Mouse (Mus musculus) heart, postnatal 0 days (tissue): ENCODE measurements around the gene Frem3. TPM values are rescaled to one million over a fixed set of nuclear protein-coding genes. Genes with fewer than 3 reads are reported as not detected.
"Not testable (repeated sequence)": the region's sequence is repeated elsewhere in the genome, so short reads cannot be mapped to it uniquely, and the experiment has no call there.

Source experiments
- ATAC-seq: fragments of 200-750 bp; cut with Nextera tagmentation; 2 replicates; pipeline ENCODE4 v1.8.0; 2017; ENCODE audit warnings: low read depth, moderate number of reproducible peaks, moderate library complexity; ENCODE audit not compliant: insufficient read depth
- DNase-seq: peaks from one replicate; pipeline ENCODE4 v3.0.0-alpha.2; 2016; ENCODE audit warnings: low spot score
- H3K27ac ChIP-seq: fragments of 300-500 bp; sonication (generic); 2 replicates; pipeline ENCODE4 v1.5.1; 2014; ENCODE audit warnings: low read depth, mild to moderate bottlenecking
- H3K27me3 ChIP-seq: fragments of 300-500 bp; sonication (generic); 2 replicates; pipeline ENCODE4 v1.6.1; 2014; ENCODE audit warnings: low read length, mixed read lengths; ENCODE audit not compliant: control insufficient read depth, insufficient read depth
- H3K36me3 ChIP-seq: fragments of 300-500 bp; sonication (generic); replicated peaks from 2 replicates; pipeline ENCODE4 v1.6.1; 2014; ENCODE audit warnings: low read length, mixed read lengths; ENCODE audit not compliant: control insufficient read depth, insufficient read depth
- H3K4me1 ChIP-seq: fragments of 300-500 bp; sonication (generic); 2 replicates; pipeline ENCODE4 v1.6.1; 2014; ENCODE audit warnings: antibody characterized with exemption; ENCODE audit not compliant: control insufficient read depth, insufficient read depth
- H3K4me2 ChIP-seq: fragments of 300-500 bp; sonication (generic); 2 replicates; pipeline ENCODE4 v1.6.1; 2014; ENCODE audit warnings: low read depth, mild to moderate bottlenecking, low read length, moderate library complexity
- H3K4me3 ChIP-seq: fragments of 300-500 bp; sonication (generic); 2 replicates; pipeline ENCODE4 v1.5.1; 2014; ENCODE audit warnings: low read depth, low read length
- H3K9ac ChIP-seq: fragments of 300-500 bp; sonication (generic); replicated peaks from 2 replicates; pipeline ENCODE4 v1.6.1; 2014; ENCODE audit warnings: low read depth, low read length, mixed read lengths
- H3K9me3 ChIP-seq: fragments of 300-500 bp; sonication (generic); replicated peaks from 2 replicates; pipeline ENCODE4 v1.6.1; 2016; ENCODE audit warnings: low read length; ENCODE audit not compliant: control insufficient read depth
- CTCF ChIP-seq: IDR thresholded peaks from 2 replicates; pipeline ENCODE4 v1.5.1; 2016; ENCODE audit warnings: antibody characterized with exemption, control low read depth, low read depth
- EP300 ChIP-seq: IDR thresholded peaks from 2 replicates; pipeline ENCODE4 v1.6.1; 2016; ENCODE audit warnings: antibody characterized with exemption, low read depth
- WGBS: fragments of 180-500 bp; shearing (Covaris S2); extraction: QIAGEN DNeasy Blood & Tissue Kit; methylation state at CpG from one replicate; pipeline ENCODE4 v1.1.7; 2014; 5-methylcytosine and 5-hydroxymethylcytosine counted together
- polyA plus RNA-seq: library from polyadenylated mRNA; unstranded; fragments of >200 nt; fragmentation: Nextera tagmentation; extraction: Ambion mirVana; gene quantifications from 2 replicates; pipeline ENCODE4 v1.2.1, GENCODE M21; 2015
- total RNA-seq: library from RNA; depleted of rRNA; stranded (reverse); fragments of >200 nt; gene quantifications from 2 replicates; pipeline ENCODE4 v1.2.3, GENCODE M21; 2014; ENCODE audit warnings: low replicate concordance

Gene Frem3
- total and polyA plus RNA-seq, 2 experiments from 2014 or later: 0.07 to 0.15 TPM

DNA sequence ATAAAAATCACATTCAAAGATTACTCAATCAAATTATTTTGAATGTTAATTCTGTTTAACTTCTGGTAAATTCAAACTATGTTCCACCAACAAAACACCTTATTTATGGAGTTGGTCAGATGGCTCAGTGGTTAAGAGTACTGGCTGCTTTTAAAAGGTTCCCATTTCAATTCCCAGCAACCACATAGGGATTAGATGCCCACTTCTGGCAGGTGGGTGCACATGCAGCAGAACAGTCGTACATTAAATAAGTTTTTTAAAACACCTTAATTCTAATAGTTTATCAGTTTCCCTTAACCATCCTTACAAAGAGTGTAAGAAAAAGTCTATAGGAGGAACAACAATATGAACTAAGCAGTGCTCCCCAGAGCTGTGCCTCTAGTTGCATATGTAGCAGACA is 103.6 kb downstream of the Frem3 start:
- H3K4me3 ChIP-seq: no peak overlapping the region
- DNase-seq (no peak), ATAC-seq (no peak)
- no peak overlapping the region for H3K4me2 ChIP-seq
- peaks cover 64% of the 10 kb centered on the region for H3K36me3 ChIP-seq
- no peak overlapping the region for H3K27ac ChIP-seq
- no peaks in the 10 kb centered on the region for H3K4me1 ChIP-seq
- TF ChIP-seq CTCF: no peak
- no peak for TF ChIP-seq EP300
- H3K9ac ChIP-seq: no peak overlapping the region
- no peaks in the 10 kb centered on the region for H3K9me3 ChIP-seq
- no peaks in the 10 kb centered on the region for H3K27me3 ChIP-seq
- WGBS: 87% methylated on average over 1 of the region's 1 CpGs

DNA sequence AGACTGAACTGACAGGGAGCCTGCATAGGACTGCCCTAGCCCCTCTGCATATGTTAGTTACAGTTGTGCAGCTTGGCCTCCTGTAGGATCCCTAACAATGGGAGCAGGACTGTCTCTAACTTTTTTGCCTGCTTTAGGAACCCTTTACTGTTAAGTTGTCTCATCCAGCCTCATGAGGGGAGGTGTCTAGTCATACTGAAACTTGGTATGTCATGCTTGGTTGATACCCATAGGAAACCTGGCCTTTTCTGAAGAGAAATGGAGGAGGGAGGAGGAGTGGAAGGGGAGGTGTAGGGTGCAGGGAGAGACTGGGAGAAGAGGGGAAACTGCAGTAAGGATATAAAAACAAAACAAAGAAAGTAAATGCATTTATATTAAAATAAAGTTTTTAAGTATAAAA is 121.4 kb downstream of the Frem3 start:
- DNase-seq (no peak), ATAC-seq (no peak)
- Histone ChIP-seq H3K9me3 (no peaks in the 10 kb centered on the region), H3K27ac (no peak overlapping the region), H3K36me3 (peaks cover 57% of the 10 kb centered on the region), H3K27me3 (no peaks in the 10 kb centered on the region), H3K4me1 (peaks cover under 1% of the 10 kb centered on the region; the same call in 1 of the 2 replicates), H3K4me3 (no peak overlapping the region), H3K4me2 (no peak overlapping the region), H3K9ac (no peak overlapping the region)
- TF ChIP-seq EP300 (no peak), CTCF (no peak)

GRCm38 (mm10) chr8:80738046-80738387 is 127.1 kb downstream of the Frem3 start:
- Histone ChIP-seq H3K9ac (peak overlapping the region; percentile 92), H3K27ac (peak overlapping the region; percentile 99), H3K4me2 (peak overlapping the region; percentile 98), H3K36me3 (peaks cover 21% of the 10 kb centered on the region), H3K9me3 (no peaks in the 10 kb centered on the region), H3K4me3 (peak overlapping the region; percentile 97), H3K27me3 (no peaks in the 10 kb centered on the region), H3K4me1 (peaks cover 10% of the 10 kb centered on the region)
- ATAC-seq (no peak), DNase-seq (no peak)
- no peak for TF ChIP-seq EP300
- TF ChIP-seq CTCF: no peak
- 0% methylated on average over 5 of the region's 5 CpGs for WGBS

DNA sequence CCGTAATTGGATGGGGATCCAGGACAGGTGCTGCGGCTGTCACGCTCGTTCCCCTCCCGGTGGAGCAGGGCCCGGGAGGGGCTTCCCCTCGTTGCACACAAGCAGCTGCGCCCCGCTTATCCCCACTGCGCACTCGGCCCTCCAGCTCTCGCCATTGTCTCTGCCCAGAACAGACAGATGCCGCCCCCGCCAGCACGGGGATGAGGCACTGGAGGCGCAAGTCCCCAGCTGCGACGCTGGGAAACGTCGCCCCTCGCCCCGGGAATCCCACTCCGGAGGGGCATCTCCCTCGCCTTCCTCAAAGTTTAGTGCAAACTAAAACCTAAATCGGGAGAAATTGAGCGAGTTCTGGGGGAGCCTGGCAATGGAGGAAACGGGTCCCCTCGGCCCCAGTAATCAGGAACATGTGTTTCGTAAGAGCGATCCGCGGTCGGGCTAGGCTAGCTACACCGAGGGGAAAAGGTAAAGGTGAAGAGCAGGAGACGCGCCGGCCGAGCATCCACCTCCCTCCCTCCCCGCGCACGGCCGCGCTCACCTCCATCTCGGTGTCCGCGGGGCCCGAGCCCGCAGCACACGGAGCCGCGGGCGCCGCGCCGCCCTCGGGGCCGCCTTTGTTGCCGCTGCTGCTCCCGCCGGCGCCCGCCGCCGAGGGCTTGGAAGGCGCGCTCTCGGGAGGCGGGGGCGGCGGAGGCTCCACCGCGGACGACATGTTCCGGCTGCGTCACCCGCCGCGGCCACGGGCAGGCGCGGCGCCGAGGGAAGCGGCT is 127.7 kb downstream of the Frem3 start:
- Histone ChIP-seq H3K36me3 (peaks cover 18% of the 10 kb centered on the region), H3K4me1 (peaks cover 10% of the 10 kb centered on the region), H3K27me3 (no peaks in the 10 kb centered on the region), H3K4me3 (peak overlapping the region; percentile 97), H3K27ac (peak overlapping the region; percentile 99), H3K9ac (peak overlapping the region; percentile 92), H3K9me3 (no peaks in the 10 kb centered on the region), H3K4me2 (peak overlapping the region; percentile 98)
- WGBS: under 1% methylated on average over 44 of the region's 84 CpGs
- ATAC-seq (peak; percentile 54), DNase-seq (peak; percentile 25)
- TF ChIP-seq EP300 (no peak), CTCF (no peak)

DNA sequence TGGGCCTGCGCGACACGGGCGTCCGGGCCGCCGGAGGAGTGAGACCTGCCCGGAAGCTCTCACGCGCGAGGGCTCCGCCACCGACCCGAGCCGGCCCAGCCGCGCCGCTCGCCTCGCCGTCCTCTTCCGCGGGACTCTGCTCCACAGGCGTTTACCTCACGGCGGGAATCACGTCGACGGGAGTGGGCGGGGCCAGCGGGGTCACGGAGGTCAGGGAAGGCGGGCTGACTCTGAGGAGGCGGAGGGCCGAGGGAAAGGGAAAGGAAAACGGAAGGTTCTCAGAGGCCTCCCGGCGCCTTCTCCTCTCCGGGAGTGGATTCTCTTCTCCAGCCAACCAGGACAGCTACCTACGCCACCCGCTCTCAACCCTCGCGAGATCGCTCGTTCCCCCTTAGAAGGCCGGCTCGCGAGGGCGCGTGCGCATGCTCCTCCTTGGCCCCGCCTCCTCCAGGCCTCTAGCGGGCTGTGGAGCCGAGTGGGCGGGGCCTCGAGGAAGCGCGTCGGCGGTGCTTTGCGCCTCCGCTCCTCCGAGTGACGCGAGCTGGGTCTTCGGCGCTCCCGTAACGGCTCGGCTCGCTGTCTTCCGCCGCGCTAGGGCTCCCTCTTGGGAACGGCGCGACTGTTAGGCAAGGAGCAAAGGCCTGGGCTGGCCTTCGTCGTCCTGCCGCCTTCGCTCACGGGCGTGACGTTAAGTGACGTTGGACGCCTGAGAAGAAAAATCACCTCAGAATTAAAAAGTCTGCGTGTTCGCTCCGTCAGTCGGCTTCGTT is 128.5 kb downstream of the Frem3 start, which contains the start of gene Smarca5:
Gene Smarca5, minus strand, starts transcription at position 343 of the 770 bp plus-strand sequence.
- ATAC-seq: peak; percentile 93
- DNase-seq: peak; percentile 86
- TF ChIP-seq EP300: 0 out of 2 replicates have a peak, but pooled peaks have one; percentile 34
- Histone ChIP-seq H3K36me3 (peaks cover 12% of the 10 kb centered on the region; the same call in 1 of the 2 replicates), H3K4me3 (peak within 1 kb of the TSS; percentile 97), H3K4me2 (peak within 1 kb of the TSS; percentile 98), H3K9ac (peak within 1 kb of the TSS; percentile 92), H3K27ac (peak within 1 kb of the TSS; percentile 99)
- not testable (repeated sequence) for H3K4me1 ChIP-seq, H3K27me3 ChIP-seq, H3K9me3 ChIP-seq
- 2% methylated on average over 55 of the region's 91 CpGs for WGBS
